Mouse (Mus musculus) liver, adult 2 months (tissue): ENCODE measurements around the gene Tsc22d4. TPM values are rescaled to one million over a fixed set of nuclear protein-coding genes. Genes with fewer than 3 reads are reported as not detected.

Source experiments
- DNase-seq: peaks from one replicate; pipeline ENCODE4 v3.0.0-alpha.2; 2011; ENCODE audit warnings: low read depth, low spot score; ENCODE audit errors: extremely low read depth
- H3K27ac ChIP-seq: fragments of 200-500 bp; replicated peaks from 2 replicates; pipeline ENCODE4 v1.5.1; 2012; ENCODE audit warnings: low read depth, mild to moderate bottlenecking, control low read depth, inconsistent platforms, low read length; ENCODE audit not compliant: insufficient read depth
- H3K27me3 ChIP-seq: fragments of 200-500 bp; 2 replicates; pipeline ENCODE4 v1.6.1; 2012; ENCODE audit warnings: mild to moderate bottlenecking, moderate library complexity, low read length, inconsistent platforms; ENCODE audit not compliant: control insufficient read depth, insufficient read depth
- H3K36me3 ChIP-seq: fragments of 200-500 bp; 2 replicates; pipeline ENCODE4 v1.6.1; 2012; ENCODE audit warnings: low read length, inconsistent platforms; ENCODE audit not compliant: control insufficient read depth, insufficient read depth
- H3K4me1 ChIP-seq: fragments of 200-500 bp; 2 replicates; pipeline ENCODE4 v1.6.1; 2011; ENCODE audit warnings: low read length; ENCODE audit not compliant: control insufficient read depth, insufficient read depth
- H3K4me3 ChIP-seq: fragments of 200-500 bp; 2 replicates; pipeline ENCODE4 v1.5.1; 2011; ENCODE audit warnings: low read depth, mild to moderate bottlenecking, control low read depth, low read length, moderate library complexity; ENCODE audit not compliant: insufficient read depth
- H3K79me2 ChIP-seq: fragments of 200-500 bp; 2 replicates; pipeline ENCODE4 v1.6.1; 2012; ENCODE audit warnings: inconsistent platforms, mild to moderate bottlenecking, low read length, moderate library complexity; ENCODE audit not compliant: control insufficient read depth, insufficient read depth
- H3K9ac ChIP-seq: fragments of 200-500 bp; 2 replicates; pipeline ENCODE4 v1.6.1; 2012; ENCODE audit warnings: low read depth, mild to moderate bottlenecking, control low read depth, inconsistent platforms, low read length
- CTCF ChIP-seq: fragments of 200-500 bp; IDR thresholded peaks from 2 replicates; pipeline ENCODE4 v1.5.1; 2011; ENCODE audit warnings: low read depth, low read length, control low read depth
- POLR2A ChIP-seq: fragments of 200-500 bp; IDR thresholded peaks from 2 replicates; pipeline ENCODE4 v1.6.1; 2011; ENCODE audit warnings: low read length, control low read depth; ENCODE audit not compliant: insufficient read depth; ENCODE audit errors: extremely low read depth
- whole genome bisulfite sequencing: fragments of 180-500 bp; shearing (Covaris S2); methylation state at CpG from one replicate; pipeline ENCODE4 v1.1.7; 2018; 5-methylcytosine and 5-hydroxymethylcytosine counted together
- polyA plus RNA-seq: library from polyadenylated mRNA; depleted of rRNA; stranded (reverse); fragments of >200 nt; gene quantifications from 2 replicates; pipeline ENCODE4 v1.2.3, GENCODE M21; 2012
- total RNA-seq: library from RNA; depleted of rRNA; stranded (reverse); fragments of >200 nt; gene quantifications from 2 replicates; pipeline ENCODE4 v1.2.3, GENCODE M21; 2014

The Tsc22d4 gene
- total and polyA plus RNA-seq, 2 experiments: 4.5 to 22.1 TPM

- Histone ChIP-seq H3K36me3 (no peaks in the 10 kb centered on the region), H3K4me3 (no peak overlapping the region), H3K27ac (no peak overlapping the region), H3K27me3 (no peaks in the 10 kb centered on the region), H3K9ac (no peak overlapping the region), H3K79me2 (no peaks in the 10 kb centered on the region), H3K4me1 (no peaks in the 10 kb centered on the region)
- WGBS: 63% methylated on average over 3 of the region's 3 CpGs
- DNase-seq: no peak
- no peak for TF ChIP-seq POLR2A
- TF ChIP-seq CTCF: peak; percentile 11; the same call in 1 of the 2 replicates
Observed at GRCm38 (mm10) chr5:137766270-137766669, 20.7 kb downstream of the Tsc22d4 start.

DNA sequence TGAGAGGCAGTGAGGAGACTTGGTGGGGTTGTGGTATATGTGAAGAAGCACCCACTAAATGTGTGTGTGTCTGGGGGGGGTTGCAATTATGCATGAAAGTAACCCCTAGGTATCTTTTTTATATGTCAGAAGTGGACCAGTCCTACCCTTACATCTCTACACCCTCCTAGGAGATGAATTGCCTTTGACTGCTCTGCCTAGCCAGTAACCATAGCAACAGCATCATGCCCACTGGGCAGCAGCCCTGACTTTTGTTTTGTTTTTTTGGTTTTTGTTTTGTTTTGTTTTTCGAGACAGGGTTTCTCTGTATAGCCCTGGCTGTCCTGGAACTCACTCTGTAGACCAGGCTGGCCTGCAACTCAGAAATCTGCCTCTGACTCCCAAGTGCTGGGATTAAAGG lies 22.9 kb downstream of the Tsc22d4 start:
- no peaks in the 10 kb centered on the region for H3K36me3 ChIP-seq
- DNase-seq: no peak
- no peaks in the 10 kb centered on the region for H3K4me1 ChIP-seq
- H3K4me3 ChIP-seq: no peak overlapping the region
- no peaks in the 10 kb centered on the region for H3K27me3 ChIP-seq
- 86% methylated on average over 1 of the region's 1 CpGs for WGBS
- no peak overlapping the region for H3K9ac ChIP-seq
- H3K27ac ChIP-seq: no peak overlapping the region
- H3K79me2 ChIP-seq: no peaks in the 10 kb centered on the region
- TF ChIP-seq CTCF (no peak), POLR2A (no peak)

- no peaks in the 10 kb centered on the region for H3K27me3 ChIP-seq
- H3K4me3 ChIP-seq: no peak overlapping the region
- no peaks in the 10 kb centered on the region for H3K36me3 ChIP-seq
- no peaks in the 10 kb centered on the region for H3K4me1 ChIP-seq
- no peak overlapping the region for H3K9ac ChIP-seq
- peak; percentile 36 for DNase-seq
- TF ChIP-seq CTCF: peak; percentile 21; the same call in 1 of the 2 replicates
- no peak for TF ChIP-seq POLR2A
- WGBS: 41% methylated on average over 2 of the region's 2 CpGs
- H3K79me2 ChIP-seq: no peaks in the 10 kb centered on the region
- no peak overlapping the region for H3K27ac ChIP-seq
Observed at GRCm38 (mm10) chr5:137770709-137771108, 25.2 kb downstream of the Tsc22d4 start.

GRCm38 (mm10) chr5:137772755-137773154 lies 27.2 kb downstream of the Tsc22d4 start:
- no peak for DNase-seq
- no peaks in the 10 kb centered on the region for H3K79me2 ChIP-seq
- no peak overlapping the region for H3K4me3 ChIP-seq
- no peak overlapping the region for H3K9ac ChIP-seq
- no peaks in the 10 kb centered on the region for H3K4me1 ChIP-seq
- TF ChIP-seq POLR2A (no peak), CTCF (no peak)
- H3K27ac ChIP-seq: no peak overlapping the region
- H3K27me3 ChIP-seq: no peaks in the 10 kb centered on the region
- H3K36me3 ChIP-seq: no peaks in the 10 kb centered on the region

DNA sequence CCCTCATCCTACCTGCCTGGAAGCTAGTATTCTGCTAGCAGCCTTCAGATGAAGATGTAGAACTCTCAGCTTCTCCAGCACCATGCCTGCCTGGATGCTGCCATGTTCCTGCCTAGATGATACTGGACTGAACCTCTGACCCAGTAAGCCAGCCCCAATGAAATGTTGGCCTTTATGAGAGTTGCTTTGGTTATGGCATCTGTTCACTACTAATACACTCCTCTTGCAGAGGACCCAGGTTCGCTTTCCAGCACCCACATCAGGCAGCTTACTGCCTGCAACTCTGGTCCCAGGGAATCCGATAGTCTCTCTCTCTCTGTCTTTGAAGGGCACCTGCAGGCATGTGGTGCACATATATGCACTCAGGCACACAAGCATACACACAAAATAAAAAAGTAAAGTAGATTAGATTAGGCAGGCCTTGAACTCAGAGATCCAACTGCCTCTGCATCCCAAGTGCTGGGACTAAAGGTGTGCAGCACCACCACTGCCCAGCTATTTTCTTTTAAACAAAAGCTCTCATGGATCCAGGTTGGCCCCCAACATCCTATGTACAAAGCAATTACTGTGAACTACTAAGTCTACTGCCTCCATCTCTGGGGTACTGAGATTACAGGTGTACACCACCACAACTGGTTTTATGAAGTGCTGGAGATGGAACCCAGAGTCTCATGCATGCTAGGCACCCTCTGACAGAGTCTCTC lies 30.2 kb downstream of the Tsc22d4 start:
- Histone ChIP-seq H3K36me3 (peaks cover 5% of the 10 kb centered on the region; the same call in 1 of the 2 replicates), H3K79me2 (no peaks in the 10 kb centered on the region), H3K27me3 (no peaks in the 10 kb centered on the region), H3K4me1 (peaks cover 9% of the 10 kb centered on the region), H3K4me3 (no peak overlapping the region), H3K9ac (no peak overlapping the region), H3K27ac (no peak overlapping the region)
- TF ChIP-seq CTCF (no peak), POLR2A (no peak)
- 94% methylated on average over 2 of the region's 2 CpGs for WGBS
- no peak for DNase-seq

DNA sequence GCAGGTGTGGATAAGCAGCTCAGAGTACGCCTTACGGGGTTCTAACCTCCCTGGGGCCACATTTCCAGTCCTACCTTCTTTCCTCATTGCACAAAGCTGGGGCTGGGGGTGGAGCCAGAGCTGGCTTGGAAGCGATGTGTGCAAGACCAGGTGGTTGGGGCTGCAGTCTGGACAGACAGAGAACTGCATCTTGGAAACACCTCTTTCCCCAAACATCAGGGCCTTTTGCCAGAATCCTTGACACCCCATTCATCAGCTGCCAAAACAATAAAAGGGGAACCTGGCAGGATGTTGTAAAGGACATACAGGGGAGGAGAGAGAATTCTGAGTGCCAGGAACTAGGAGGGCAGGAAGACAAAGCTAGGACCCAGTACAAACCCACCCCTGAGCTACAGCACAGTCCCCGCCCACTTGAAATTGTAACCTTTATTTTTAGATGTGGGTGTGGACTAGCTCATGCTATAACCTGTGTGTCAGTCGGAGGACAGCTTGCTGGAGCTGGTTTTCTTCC lies 30.9 kb downstream of the Tsc22d4 start:
- H3K27ac ChIP-seq: no peak overlapping the region
- H3K4me3 ChIP-seq: no peak overlapping the region
- H3K36me3 ChIP-seq: peaks cover 6% of the 10 kb centered on the region; the same call in 1 of the 2 replicates
- no peak overlapping the region for H3K9ac ChIP-seq
- H3K27me3 ChIP-seq: no peaks in the 10 kb centered on the region
- no peaks in the 10 kb centered on the region for H3K79me2 ChIP-seq
- H3K4me1 ChIP-seq: peaks cover 9% of the 10 kb centered on the region
- no peak for TF ChIP-seq CTCF
- TF ChIP-seq POLR2A: no peak
- WGBS: 54% methylated on average over 5 of the region's 5 CpGs
- no peak for DNase-seq
